Mouse (Mus musculus): ENCODE results near the gene Slc25a13. TPM values are rescaled to one million over a fixed set of nuclear protein-coding genes. Genes with fewer than 3 reads are reported as not detected.
A peak's percentile ranks its signal among the peaks of the same experiment; 100 is the strongest.
"Not testable (repeated sequence)": the region's sequence is repeated elsewhere in the genome, so short reads cannot be mapped to it uniquely, and the experiment has no call there.

The Slc25a13 gene
- polyA plus RNA-seq, 1 experiment from 2014 or later = 55.4 TPM

GRCm38 (mm10) chr6:6185735-6186068 is 31.3 kb downstream of the Slc25a13 start:
- no peak overlapping the region for H3K4me3 ChIP-seq (ENCODE audit: low read depth, low read length)
- no peak overlapping the region for H3K4me2 ChIP-seq
- H3K36me3 ChIP-seq (ENCODE audit: control insufficient read depth, insufficient read depth, low read length) = no peaks in the 10 kb centered on the region; the same call in 1 of the 2 replicates
- no peaks in the 10 kb centered on the region; the same call in 1 of the 2 replicates for H3K4me1 ChIP-seq (replicated peaks; ENCODE audit: control insufficient read depth, insufficient read depth, low read length)
- H3K27ac ChIP-seq (ENCODE audit: low read depth, low read length) = no peak overlapping the region
- H3K27me3 ChIP-seq (replicated peaks; ENCODE audit: control insufficient read depth, insufficient read depth, low read length) = no peaks in the 10 kb centered on the region
- 54% methylated on average over 3 of the region's 3 CpGs for WGBS
- no peak overlapping the region for H3K9ac ChIP-seq (ENCODE audit: low read depth, low read length)
- DNase-seq (ENCODE audit: low spot score) = no peak
- peak; percentile 66 for ATAC-seq (replicated peaks; ENCODE audit: low FRiP score)
- no peaks in the 10 kb centered on the region for H3K9me3 ChIP-seq (ENCODE audit: control insufficient read depth, low read length)

GRCm38 (mm10) chr6:6184921-6185734 is 31.8 kb downstream of the Slc25a13 start:
- Histone ChIP-seq H3K9ac (ENCODE audit: low read depth, low read length) (no peak overlapping the region), H3K9me3 (ENCODE audit: control insufficient read depth, low read length) (no peaks in the 10 kb centered on the region), H3K4me3 (ENCODE audit: low read depth, low read length) (no peak overlapping the region), H3K4me1 (replicated peaks; ENCODE audit: control insufficient read depth, insufficient read depth, low read length) (no peaks in the 10 kb centered on the region; the same call in 1 of the 2 replicates), H3K36me3 (ENCODE audit: control insufficient read depth, insufficient read depth, low read length) (no peaks in the 10 kb centered on the region; the same call in 1 of the 2 replicates), H3K27ac (ENCODE audit: low read depth, low read length) (peak overlapping the region; percentile 59; the same call in 1 of the 2 replicates), H3K27me3 (replicated peaks; ENCODE audit: control insufficient read depth, insufficient read depth, low read length) (no peaks in the 10 kb centered on the region), H3K4me2 (no peak overlapping the region)
- WGBS = 55% methylated on average over 7 of the region's 7 CpGs
- DNase-seq (ENCODE audit: low spot score) (no peak), ATAC-seq (replicated peaks; ENCODE audit: low FRiP score) (peak; percentile 54)

GRCm38 (mm10) chr6:6183601-6184000 is 33.4 kb downstream of the Slc25a13 start:
- no peak overlapping the region for H3K4me3 ChIP-seq (ENCODE audit: low read depth, low read length)
- peaks cover 2% of the 10 kb centered on the region; the same call in 1 of the 2 replicates for H3K36me3 ChIP-seq (ENCODE audit: control insufficient read depth, insufficient read depth, low read length)
- no peak overlapping the region for H3K4me2 ChIP-seq
- H3K27me3 ChIP-seq (replicated peaks; ENCODE audit: control insufficient read depth, insufficient read depth, low read length) = no peaks in the 10 kb centered on the region
- ATAC-seq (replicated peaks; ENCODE audit: low FRiP score) (no peak), DNase-seq (ENCODE audit: low spot score) (no peak)
- no peak overlapping the region for H3K27ac ChIP-seq (ENCODE audit: low read depth, low read length)
- 44% methylated on average over 8 of the region's 8 CpGs for WGBS
- H3K9me3 ChIP-seq (ENCODE audit: control insufficient read depth, low read length) = no peaks in the 10 kb centered on the region
- H3K9ac ChIP-seq (ENCODE audit: low read depth, low read length) = no peak overlapping the region
- H3K4me1 ChIP-seq (replicated peaks; ENCODE audit: control insufficient read depth, insufficient read depth, low read length) = no peaks in the 10 kb centered on the region; the same call in 1 of the 2 replicates

- H3K4me1 ChIP-seq (replicated peaks; ENCODE audit: control insufficient read depth, insufficient read depth, low read length) = no peaks in the 10 kb centered on the region; the same call in 1 of the 2 replicates
- WGBS = 92% methylated on average over 7 of the region's 7 CpGs
- no peaks in the 10 kb centered on the region for H3K9me3 ChIP-seq (ENCODE audit: control insufficient read depth, low read length)
- DNase-seq (ENCODE audit: low spot score) = no peak
- no peaks in the 10 kb centered on the region for H3K27me3 ChIP-seq (replicated peaks; ENCODE audit: control insufficient read depth, insufficient read depth, low read length)
- no peak for ATAC-seq (replicated peaks; ENCODE audit: low FRiP score)
- no peak overlapping the region for H3K4me3 ChIP-seq (ENCODE audit: low read depth, low read length)
- no peak overlapping the region for H3K4me2 ChIP-seq
- H3K9ac ChIP-seq (ENCODE audit: low read depth, low read length) = no peak overlapping the region
- peaks cover 4% of the 10 kb centered on the region; the same call in 1 of the 2 replicates for H3K36me3 ChIP-seq (ENCODE audit: control insufficient read depth, insufficient read depth, low read length)
- no peak overlapping the region for H3K27ac ChIP-seq (ENCODE audit: low read depth, low read length)
Observed at GRCm38 (mm10) chr6:6182191-6182590, 34.8 kb downstream of the Slc25a13 start.

- not testable (repeated sequence) for H3K4me3 ChIP-seq (ENCODE audit: low read depth, low read length)
- 93% methylated on average over 15 of the region's 15 CpGs for WGBS
Observed at GRCm38 (mm10) chr6:6178341-6178740, 38.6 kb downstream of the Slc25a13 start.

GRCm38 (mm10) chr6:6175350-6175971 is 41.5 kb downstream of the Slc25a13 start:
- Histone ChIP-seq H3K4me3 (ENCODE audit: low read depth, low read length) (no peak overlapping the region), H3K9ac (ENCODE audit: low read depth, low read length) (no peak overlapping the region), H3K27me3 (replicated peaks; ENCODE audit: control insufficient read depth, insufficient read depth, low read length) (no peaks in the 10 kb centered on the region), H3K4me2 (no peak overlapping the region), H3K36me3 (ENCODE audit: control insufficient read depth, insufficient read depth, low read length) (peaks cover 4% of the 10 kb centered on the region; the same call in 1 of the 2 replicates), H3K4me1 (replicated peaks; ENCODE audit: control insufficient read depth, insufficient read depth, low read length) (no peaks in the 10 kb centered on the region), H3K27ac (ENCODE audit: low read depth, low read length) (no peak overlapping the region), H3K9me3 (ENCODE audit: control insufficient read depth, low read length) (no peaks in the 10 kb centered on the region)
- 73% methylated on average over 5 of the region's 5 CpGs for WGBS
- DNase-seq (ENCODE audit: low spot score) (no peak), ATAC-seq (replicated peaks; ENCODE audit: low FRiP score) (no peak)

More at GRCm38 (mm10) chr6:6178341-6178740, 38.6 kb downstream of the Slc25a13 start:
- H3K9ac ChIP-seq (ENCODE audit: low read depth, low read length); DNase-seq (ENCODE audit: low spot score); ATAC-seq (replicated peaks; ENCODE audit: low FRiP score); H3K27me3 ChIP-seq (replicated peaks; ENCODE audit: control insufficient read depth, insufficient read depth, low read length); H3K9me3 ChIP-seq (ENCODE audit: control insufficient read depth, low read length); H3K4me2 ChIP-seq; H3K36me3 ChIP-seq (ENCODE audit: control insufficient read depth, insufficient read depth, low read length); H3K4me1 ChIP-seq (replicated peaks; ENCODE audit: control insufficient read depth, insufficient read depth, low read length); H3K27ac ChIP-seq (ENCODE audit: low read depth, low read length): not testable (repeated sequence)

GRCm38 (mm10) chr6:6173935-6174561 is 42.9 kb downstream of the Slc25a13 start:
- no peak for DNase-seq (ENCODE audit: low spot score)
- ATAC-seq (replicated peaks; ENCODE audit: low FRiP score) = no peak
- 61% methylated on average over 9 of the region's 9 CpGs for WGBS

GRCm38 (mm10) chr6:6173166-6173934 is 43.6 kb downstream of the Slc25a13 start:
- ATAC-seq (replicated peaks; ENCODE audit: low FRiP score) (no peak), DNase-seq (ENCODE audit: low spot score) (no peak)
- Histone ChIP-seq H3K9ac (ENCODE audit: low read depth, low read length) (no peak overlapping the region), H3K4me2 (no peak overlapping the region), H3K27ac (ENCODE audit: low read depth, low read length) (no peak overlapping the region), H3K36me3 (ENCODE audit: control insufficient read depth, insufficient read depth, low read length) (no peaks in the 10 kb centered on the region), H3K27me3 (replicated peaks; ENCODE audit: control insufficient read depth, insufficient read depth, low read length) (no peaks in the 10 kb centered on the region), H3K4me1 (replicated peaks; ENCODE audit: control insufficient read depth, insufficient read depth, low read length) (no peaks in the 10 kb centered on the region), H3K4me3 (ENCODE audit: low read depth, low read length) (no peak overlapping the region), H3K9me3 (ENCODE audit: control insufficient read depth, low read length) (no peaks in the 10 kb centered on the region)
- WGBS = 69% methylated on average over 15 of the region's 15 CpGs

More at GRCm38 (mm10) chr6:6173935-6174561, 42.9 kb downstream of the Slc25a13 start:
- no peaks in the 10 kb centered on the region for H3K9me3 ChIP-seq (ENCODE audit: control insufficient read depth, low read length)
- no peak overlapping the region for H3K4me2 ChIP-seq
- peaks cover 4% of the 10 kb centered on the region; the same call in 1 of the 2 replicates for H3K36me3 ChIP-seq (ENCODE audit: control insufficient read depth, insufficient read depth, low read length)
- H3K4me3 ChIP-seq (ENCODE audit: low read depth, low read length) = no peak overlapping the region
- no peaks in the 10 kb centered on the region for H3K27me3 ChIP-seq (replicated peaks; ENCODE audit: control insufficient read depth, insufficient read depth, low read length)
- no peak overlapping the region for H3K9ac ChIP-seq (ENCODE audit: low read depth, low read length)
- no peak overlapping the region for H3K27ac ChIP-seq (ENCODE audit: low read depth, low read length)
- H3K4me1 ChIP-seq (replicated peaks; ENCODE audit: control insufficient read depth, insufficient read depth, low read length) = no peaks in the 10 kb centered on the region
